Mouse (Mus musculus) thymus, adult 18-20 months (tissue): ENCODE results near the gene Eef2.
"Not testable (repeated sequence)": the region's sequence is repeated elsewhere in the genome, so short reads cannot be mapped to it uniquely, and the experiment has no call there.

Source experiments
- DNase-seq, 2 experiments: peaks; one replicate each; pipeline ENCODE4 v3.0.0; 2022; ENCODE audit warnings: mixed read lengths in 2 of 2

The Eef2 gene

DNA sequence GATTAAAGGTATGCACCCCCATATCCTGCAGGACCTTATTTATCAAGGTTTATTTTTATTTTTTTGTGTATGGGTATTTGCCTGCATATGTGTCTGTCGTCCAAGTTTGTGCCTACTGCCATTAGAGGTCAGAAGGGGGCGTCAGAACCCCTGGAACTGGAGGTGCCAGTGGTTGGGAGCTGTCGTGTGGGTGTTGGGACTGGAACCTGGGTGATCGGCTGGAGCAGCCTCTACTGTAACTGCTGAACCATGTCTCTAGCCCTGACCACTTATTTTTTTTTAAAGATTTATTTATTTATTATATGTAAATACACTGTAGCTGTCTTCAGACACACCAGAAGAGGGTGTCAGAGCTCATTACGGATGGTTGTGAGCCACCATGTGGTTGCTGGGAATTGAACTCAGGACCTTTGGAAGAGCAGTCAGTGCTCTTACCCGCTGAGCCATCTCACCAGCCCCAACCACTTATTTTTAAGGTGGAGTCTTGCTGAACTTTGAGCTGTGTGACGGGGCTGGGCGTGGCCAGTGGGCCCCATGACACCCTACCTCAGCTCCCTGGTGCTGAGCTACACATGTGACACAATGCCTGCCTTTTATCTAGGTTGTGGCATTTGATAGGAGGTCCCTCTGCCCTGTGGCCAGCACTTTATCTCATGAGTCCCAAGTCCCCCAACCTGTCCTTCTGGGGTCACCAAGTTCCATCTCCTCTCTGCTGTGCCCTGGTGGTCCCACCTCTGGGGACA, 26.7 kb downstream of the Eef2 start:
- no peak for DNase-seq

- no peak for DNase-seq
Observed at GRCm38 (mm10) chr10:81204137-81204536, 27.7 kb downstream of the Eef2 start.

DNA sequence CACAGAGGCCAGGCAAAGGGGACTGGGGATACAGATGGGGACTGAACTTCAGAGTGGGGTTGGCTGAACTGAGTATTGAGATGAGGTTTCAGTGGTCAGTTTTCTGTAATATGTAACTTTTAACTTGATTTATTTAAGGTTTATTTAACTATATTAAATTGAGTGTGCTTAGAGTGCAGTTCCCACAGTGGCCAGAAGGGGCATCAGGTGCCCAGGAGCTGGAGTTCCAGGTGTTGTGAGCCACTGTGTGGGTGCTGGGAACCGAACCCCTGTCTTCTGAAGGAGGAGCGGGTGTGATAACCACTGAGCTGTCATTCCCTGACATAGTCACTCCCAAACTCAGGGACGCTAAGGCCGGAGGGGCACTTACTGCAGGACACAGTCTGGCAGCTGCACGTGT, 33.7 kb downstream of the Eef2 start:
- no peak for DNase-seq

DNA sequence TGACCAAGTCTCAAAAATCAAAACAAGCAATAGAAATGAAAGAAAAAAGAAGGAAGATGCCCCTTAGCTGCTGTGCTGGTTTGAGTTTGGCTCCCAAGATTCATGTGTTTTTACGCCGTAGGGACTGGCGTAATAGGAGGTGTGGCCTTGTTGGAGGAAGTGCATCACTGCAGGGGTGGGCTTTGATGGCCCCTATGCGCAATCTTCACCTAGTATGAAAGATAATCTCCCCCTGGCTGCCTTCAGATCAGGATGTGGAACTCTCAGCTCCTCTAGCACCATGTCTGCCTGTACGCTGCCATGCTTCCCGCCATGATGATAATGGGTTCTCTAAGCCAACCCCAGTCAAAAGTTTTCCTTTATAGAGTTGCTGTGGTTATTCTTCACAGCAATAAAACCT, 39.8 kb downstream of the Eef2 start:
- DNase-seq: no peak

- DNase-seq: no peak
Observed at GRCm38 (mm10) chr10:81216810-81217209, 40.4 kb downstream of the Eef2 start.

- not testable (repeated sequence) for DNase-seq
Observed at GRCm38 (mm10) chr10:81217267-81217666, 40.8 kb downstream of the Eef2 start.

DNA sequence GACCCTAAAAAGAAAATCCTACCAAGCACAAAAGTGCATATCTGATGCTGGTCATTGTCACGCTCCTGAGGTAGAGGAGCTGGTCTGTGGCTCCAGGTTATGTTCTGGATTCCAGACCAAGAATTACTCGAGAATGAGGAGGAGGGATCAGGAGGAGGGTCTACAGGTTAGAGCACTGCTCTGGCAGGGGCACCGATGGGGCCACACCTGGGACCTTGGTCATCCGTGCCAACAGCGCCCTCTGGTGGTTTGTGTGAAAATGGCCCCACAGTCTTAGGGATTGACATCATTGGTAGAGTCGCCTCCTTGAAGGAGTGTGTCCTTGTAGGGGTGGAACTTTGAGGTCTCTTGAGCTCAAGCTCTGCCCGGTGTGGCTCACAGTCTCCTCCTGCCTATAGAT, 41.5 kb downstream of the Eef2 start:
- DNase-seq: peak; percentile 44 to 53

- DNase-seq: no peak
Observed at GRCm38 (mm10) chr10:81221402-81222015, 45.1 kb downstream of the Eef2 start.

- not testable (repeated sequence) for DNase-seq
Observed at GRCm38 (mm10) chr10:81223731-81224130, 47.3 kb downstream of the Eef2 start.

DNA sequence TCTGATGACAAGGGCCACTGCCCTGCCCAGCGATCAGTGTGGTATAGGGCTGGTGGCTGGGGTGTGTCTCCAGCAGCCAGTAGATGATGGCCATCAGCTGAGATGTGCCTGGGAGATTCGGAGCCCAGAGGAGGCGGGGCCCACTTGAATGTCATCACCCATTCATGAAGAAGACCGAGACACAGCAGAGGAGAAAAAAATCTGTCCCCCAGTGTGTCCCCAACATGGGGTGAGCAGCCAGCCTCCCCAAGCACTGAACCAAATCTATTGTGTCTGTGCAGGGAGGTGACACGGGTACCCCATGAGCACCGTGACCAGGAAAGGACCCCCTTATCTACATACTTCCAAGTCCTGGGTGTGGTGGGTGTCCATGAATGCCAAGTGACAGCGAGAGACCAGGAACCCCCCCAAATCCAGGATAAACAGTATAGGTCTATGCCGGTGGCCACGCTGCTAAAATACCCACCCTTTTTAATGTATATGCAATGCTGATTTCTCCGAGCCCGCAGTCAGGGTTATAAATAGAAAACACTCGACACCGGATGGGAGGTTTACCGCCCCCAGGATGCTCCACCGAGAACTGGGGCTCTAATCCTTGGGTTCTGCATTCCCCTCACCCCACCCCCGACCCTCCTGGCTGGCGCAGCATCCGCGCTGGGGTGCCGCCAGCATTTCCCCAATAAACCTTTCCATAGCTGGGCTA, 53.5 kb downstream of the Eef2 start:
- no peak for DNase-seq

DNA sequence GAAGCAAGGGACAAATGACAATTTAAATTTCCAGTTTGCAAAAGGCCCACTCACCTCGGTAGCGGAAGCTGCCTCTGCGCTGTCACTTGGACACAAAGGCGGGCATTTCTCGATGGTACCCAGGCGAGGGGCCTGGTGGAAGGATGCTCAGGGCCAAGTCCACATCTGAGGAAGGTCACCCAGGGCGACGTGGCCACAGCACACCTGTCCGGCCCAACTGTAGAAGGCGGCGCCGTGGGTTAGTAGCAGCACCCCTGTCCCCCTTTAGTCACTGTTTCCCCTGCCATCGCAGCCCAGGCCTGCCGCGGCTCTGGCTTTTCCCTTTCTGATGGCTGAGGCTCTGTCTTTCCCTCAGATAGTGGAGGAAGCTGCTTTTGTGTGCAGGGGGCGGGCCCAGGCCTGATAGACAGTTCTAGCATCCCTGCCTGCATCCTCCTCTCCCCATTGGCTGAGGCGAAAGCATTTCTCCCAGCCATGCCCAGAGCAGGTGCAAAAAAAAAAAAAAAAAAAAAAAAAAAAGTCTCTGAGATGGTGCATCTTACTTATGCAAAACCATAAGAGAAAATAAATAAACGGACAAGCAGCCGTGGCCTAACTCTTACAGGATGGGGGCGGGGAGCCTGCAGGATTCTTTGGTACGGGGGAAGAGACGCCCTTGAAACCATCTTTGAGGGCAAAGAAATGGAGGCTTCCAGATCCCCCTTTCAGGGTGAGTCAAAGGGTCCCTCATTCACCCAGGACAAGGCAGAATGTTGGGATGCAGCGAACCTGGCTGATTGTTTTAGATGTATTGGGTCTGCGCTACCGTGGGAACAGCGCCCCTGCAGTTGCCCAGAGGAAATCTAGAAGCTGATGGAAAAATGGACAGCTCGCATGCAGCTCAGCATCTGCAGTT, 54.3 kb downstream of the Eef2 start, which contains the start of gene Atcay:
Gene Atcay, minus strand, starts transcription at position 396 of the 895 bp plus-strand sequence.
- DNase-seq: no peak

- DNase-seq: no peak
Observed at GRCm38 (mm10) chr10:81231436-81231835, 55.0 kb downstream of the Eef2 start.
